Mouse (Mus musculus): Measurements from ENCODE around the gene Bptf.
"Not testable (repeated sequence)": the region's sequence is repeated elsewhere in the genome, so short reads cannot be mapped to it uniquely, and the experiment has no call there.

The Bptf gene

GRCm38 (mm10) chr11:107131749-107132421 lies at the start of gene Bptf:
Bptf (minus strand) TSS chr11:107132127.
- DNase-seq (ENCODE audit: inconsistent age in 2 of 2, low spot score in 1 of 2) = peak; percentile 93 to 96

DNA sequence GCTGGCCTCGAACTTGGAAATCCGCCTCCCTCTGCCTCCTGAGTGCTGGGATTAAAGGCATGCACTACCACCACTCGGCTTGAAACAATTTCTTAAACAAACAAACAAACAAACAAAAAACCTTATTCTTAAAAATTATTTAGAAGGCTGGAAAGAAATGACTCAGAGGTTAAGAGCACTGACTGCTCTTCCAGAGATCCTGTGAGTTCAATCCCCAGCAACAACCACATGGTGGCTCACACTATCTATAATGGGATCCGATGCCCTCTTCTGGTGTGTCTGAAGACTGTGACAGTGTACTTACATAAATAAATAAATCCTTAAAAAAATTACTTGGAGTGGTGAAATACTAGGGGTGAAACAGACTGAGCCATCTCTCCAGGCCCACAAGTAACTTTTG lies 29.3 kb upstream of the Bptf start:
- no peak for DNase-seq (ENCODE audit: inconsistent age in 2 of 2, low spot score in 1 of 2)

- peak in 1 of 2 experiments; percentile 37 for DNase-seq (ENCODE audit: inconsistent age in 2 of 2, low spot score in 1 of 2)
Observed at GRCm38 (mm10) chr11:107159034-107159433, 27.1 kb upstream of the Bptf start.

DNA sequence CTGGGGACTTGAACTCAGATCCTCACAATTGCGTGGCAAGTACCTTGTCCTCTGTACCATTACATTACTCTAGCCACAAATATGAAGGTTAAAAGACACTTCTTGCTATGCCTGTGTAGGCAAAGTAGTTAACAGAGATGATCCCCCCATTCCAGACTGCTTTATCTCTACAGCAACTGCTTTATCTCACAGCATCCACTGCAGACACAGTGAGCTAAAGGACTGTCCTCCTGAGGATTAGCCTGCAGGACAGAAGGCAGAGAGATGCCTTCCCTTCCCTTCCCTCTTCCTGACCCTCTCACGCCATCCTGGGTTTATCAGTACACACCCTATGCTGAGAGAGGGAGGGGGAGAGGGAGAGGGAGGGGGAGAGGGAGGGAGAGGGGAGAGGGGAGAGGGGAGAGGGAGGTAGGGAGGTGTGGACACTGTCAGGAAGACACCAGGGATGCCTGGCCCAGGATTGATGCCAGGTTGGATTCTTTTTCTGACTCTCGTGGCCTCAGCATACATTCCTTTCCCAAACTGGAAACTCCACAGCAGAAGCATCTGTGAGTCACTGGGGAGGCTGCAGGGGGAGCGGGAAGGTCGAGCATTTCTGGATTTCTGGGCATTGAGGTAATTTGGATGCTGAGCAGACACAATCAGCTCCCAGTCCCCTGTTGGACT lies 25.2 kb upstream of the Bptf start:
- DNase-seq (ENCODE audit: inconsistent age in 2 of 2, low spot score in 1 of 2) = peak; percentile 12 to 31

- DNase-seq (ENCODE audit: inconsistent age in 2 of 2, low spot score in 1 of 2) = no peak
Observed at GRCm38 (mm10) chr11:107155292-107155691, 23.4 kb upstream of the Bptf start.

GRCm38 (mm10) chr11:107154431-107154830 lies 22.5 kb upstream of the Bptf start:
- no peak for DNase-seq (ENCODE audit: inconsistent age in 2 of 2, low spot score in 1 of 2)

- DNase-seq (ENCODE audit: inconsistent age in 2 of 2, low spot score in 1 of 2) = no peak
Observed at GRCm38 (mm10) chr11:107153645-107154044, 21.7 kb upstream of the Bptf start.

GRCm38 (mm10) chr11:107151809-107152208 lies 19.9 kb upstream of the Bptf start:
- DNase-seq (ENCODE audit: inconsistent age in 2 of 2, low spot score in 1 of 2) = peak in 1 of 2 experiments; percentile 51

- DNase-seq (ENCODE audit: inconsistent age in 2 of 2, low spot score in 1 of 2) = not testable (repeated sequence)
Observed at GRCm38 (mm10) chr11:107143956-107144355, 12.0 kb upstream of the Bptf start.

DNA sequence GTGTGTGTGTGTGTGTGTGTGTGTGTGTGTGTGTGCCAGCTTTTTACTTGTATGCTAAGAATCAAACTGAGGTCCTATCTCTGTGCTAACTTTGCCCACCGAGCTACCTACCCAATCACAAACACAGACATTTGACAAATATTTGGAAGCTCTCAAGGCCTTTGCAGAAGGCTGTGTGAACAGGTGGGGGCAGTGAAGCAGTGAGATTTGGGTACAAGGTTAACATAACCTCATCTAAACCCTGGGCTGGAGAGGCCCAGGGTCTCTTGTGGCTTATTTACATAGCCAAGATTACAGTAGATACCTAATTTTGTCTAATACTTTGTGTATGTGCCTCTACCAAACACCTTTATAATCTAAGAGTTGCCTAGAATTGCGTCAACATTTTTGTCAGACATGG lies 10.5 kb upstream of the Bptf start:
- no peak for DNase-seq (ENCODE audit: inconsistent age in 2 of 2, low spot score in 1 of 2)

GRCm38 (mm10) chr11:107140756-107141155 lies 8.8 kb upstream of the Bptf start:
- no peak for DNase-seq (ENCODE audit: inconsistent age in 2 of 2, low spot score in 1 of 2)

DNA sequence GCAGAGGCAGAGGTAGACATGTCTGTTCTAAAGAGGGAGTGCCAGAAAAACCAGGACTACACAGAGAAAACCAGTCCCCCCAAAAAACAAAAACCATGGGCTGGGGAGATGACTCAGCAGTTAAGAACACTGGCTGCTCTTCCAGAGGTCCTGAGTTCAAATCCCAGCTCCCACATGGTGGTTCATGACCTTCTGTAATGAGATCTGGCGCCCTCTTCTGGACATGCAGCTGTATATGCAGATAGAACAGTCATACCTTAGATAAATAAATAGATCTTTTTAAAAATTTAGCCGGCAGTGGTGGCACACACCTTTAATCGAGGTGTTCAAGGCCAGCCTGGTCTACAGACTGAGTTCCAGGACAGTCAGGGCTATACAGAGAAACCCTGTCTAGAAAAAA lies 6.7 kb upstream of the Bptf start:
- DNase-seq (ENCODE audit: inconsistent age in 2 of 2, low spot score in 1 of 2) = peak in 1 of 2 experiments; percentile 53

GRCm38 (mm10) chr11:107137593-107137992 lies 5.7 kb upstream of the Bptf start:
- no peak for DNase-seq (ENCODE audit: inconsistent age in 2 of 2, low spot score in 1 of 2)

DNA sequence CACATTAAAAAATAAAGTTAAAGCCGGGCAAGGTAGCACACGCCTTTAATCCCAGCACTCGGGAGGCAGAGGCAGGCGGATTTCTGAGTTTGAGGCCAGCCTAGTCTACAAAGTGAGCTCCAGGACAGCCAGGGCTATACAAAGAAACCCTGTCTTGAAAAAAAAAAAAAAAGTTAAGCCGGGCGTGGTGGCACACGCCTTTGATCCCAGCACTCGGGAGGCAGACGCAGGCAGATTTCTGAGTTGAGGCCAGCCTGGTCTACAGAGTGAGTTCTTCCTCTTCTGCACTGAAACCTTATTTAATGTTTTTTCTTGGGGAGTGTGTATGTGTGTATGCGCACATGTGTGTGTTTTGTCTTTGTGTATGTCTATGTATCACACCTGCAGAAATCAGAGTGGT lies 4.5 kb upstream of the Bptf start:
- not testable (repeated sequence) for DNase-seq (ENCODE audit: inconsistent age in 2 of 2, low spot score in 1 of 2)

DNA sequence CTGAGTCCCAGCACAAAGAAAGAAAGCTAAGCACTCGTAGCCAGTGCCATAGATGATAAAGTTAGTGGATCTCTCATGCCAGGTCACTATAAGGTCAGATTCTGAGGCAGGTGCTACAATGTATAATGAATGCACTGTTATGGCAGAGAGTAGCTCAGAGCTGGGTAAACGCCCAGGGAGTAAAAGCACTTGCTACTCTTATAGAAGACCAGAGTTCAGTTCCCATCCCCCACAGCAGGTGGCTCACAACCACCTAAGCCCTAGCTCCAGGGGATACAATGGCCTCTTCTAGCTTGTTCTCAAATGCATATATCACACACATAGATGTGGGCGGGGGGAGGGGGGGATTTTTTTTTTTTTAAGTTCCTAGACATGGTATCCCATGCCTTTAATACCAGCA lies 3.8 kb upstream of the Bptf start:
- no peak for DNase-seq (ENCODE audit: inconsistent age in 2 of 2, low spot score in 1 of 2)

GRCm38 (mm10) chr11:107132426-107132825 lies 499 bp upstream of the Bptf start:
- DNase-seq (ENCODE audit: inconsistent age in 2 of 2, low spot score in 1 of 2) = no peak

DNA sequence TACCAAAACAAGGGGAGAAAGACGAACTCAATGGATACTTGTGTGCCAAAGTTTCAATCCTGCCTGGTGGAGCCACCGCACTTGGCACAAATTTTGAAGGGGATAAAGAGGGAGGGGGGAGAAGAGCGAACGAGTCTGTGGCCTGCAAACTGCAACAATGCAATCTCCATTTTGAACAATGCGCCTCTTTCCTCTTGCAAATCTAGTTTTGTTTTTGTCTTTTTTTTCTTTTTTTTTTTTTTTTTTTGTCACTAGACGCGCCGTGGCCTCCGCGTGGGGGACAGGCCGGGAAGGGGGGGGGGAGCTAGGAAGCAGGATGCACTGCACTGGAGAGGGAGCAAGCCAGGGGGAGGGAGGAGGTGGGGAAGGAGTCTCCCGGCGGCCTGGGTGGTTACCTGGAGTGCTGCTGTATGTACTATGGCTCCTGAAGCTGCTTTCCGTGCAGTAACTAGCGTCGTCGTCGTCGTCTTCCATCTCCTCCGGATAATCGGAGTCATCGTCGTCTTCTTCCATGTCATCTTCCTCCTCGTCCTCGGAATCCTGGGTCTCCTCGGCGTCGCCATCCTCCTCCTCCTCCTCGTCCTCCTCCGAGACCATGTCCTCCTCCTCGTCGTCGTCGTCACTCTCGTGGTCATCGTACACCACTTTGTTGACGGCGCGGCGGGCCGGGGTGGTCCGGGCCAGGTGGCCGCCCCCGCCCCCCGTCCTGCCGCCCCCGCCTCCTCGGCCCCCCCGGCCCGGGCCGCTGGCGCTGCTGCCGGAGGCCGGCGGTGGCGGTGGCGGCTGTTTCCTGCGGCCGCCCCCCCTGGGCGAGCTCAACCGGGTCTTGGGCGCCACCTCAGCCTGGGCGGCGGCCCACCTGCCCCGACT lies 813 bp downstream of the Bptf start:
- DNase-seq (ENCODE audit: inconsistent age in 2 of 2, low spot score in 1 of 2) = peak; percentile 73 to 90

GRCm38 (mm10) chr11:107130221-107130788 lies 1.6 kb downstream of the Bptf start:
- peak in 1 of 2 experiments; percentile 64 for DNase-seq (ENCODE audit: inconsistent age in 2 of 2, low spot score in 1 of 2)

GRCm38 (mm10) chr11:107129641-107130040 lies 2.3 kb downstream of the Bptf start:
- DNase-seq (ENCODE audit: inconsistent age in 2 of 2, low spot score in 1 of 2) = no peak

DNA sequence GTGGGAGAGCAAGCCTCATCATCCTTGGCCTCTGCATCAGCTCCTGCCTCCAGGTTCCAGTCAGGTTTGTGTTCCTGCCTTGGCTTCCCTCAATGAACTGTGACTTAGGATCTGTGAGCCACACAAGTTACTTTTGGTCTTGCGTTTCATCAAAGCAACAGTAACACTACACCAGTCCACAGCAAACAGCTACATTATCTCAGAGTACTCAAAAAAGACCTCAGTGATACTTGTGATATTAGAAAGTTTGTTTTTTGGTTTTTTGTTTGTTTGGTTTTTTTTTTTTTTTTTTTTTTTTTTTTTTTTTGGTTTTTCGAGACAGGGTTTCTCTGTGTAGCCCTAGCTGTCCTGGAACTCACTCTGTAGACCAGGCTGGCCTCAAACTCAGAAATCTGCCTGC lies 5.2 kb downstream of the Bptf start:
- DNase-seq (ENCODE audit: inconsistent age in 2 of 2, low spot score in 1 of 2) = not testable (repeated sequence)

DNA sequence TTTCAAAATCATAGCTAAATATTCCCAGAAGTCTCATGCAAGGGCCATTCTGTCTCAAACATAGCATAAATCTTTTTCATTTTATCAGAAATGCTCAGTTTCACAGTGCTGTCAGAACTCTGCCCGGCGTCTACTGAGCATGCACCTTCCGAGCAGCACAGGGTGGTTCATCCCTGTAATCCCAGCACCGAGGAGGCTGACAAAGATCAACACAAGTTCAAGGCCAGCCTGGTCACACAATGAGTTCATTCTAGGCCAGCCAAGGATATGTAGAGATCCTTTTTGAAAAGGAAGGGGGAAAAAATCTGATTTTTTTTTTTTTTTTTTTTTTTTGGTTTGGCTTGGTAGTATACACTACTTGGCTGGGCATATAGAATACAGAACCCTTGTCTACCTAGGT lies 6.9 kb downstream of the Bptf start:
- DNase-seq (ENCODE audit: inconsistent age in 2 of 2, low spot score in 1 of 2) = peak; percentile 47 to 69

All from adrenal gland, adult (tissue).